Mouse (Mus musculus) liver, adult 2 months (tissue): ENCODE data around the gene Mto1. TPM values are rescaled to one million over a fixed set of nuclear protein-coding genes. Genes with fewer than 3 reads are reported as not detected.

Source experiments
- DNase-seq: peaks from one replicate; pipeline ENCODE4 v3.0.0-alpha.2; 2011; ENCODE audit warnings: low read depth, low spot score; ENCODE audit errors: extremely low read depth
- H3K27ac ChIP-seq: fragments of 200-500 bp; replicated peaks from 2 replicates; pipeline ENCODE4 v1.5.1; 2012; ENCODE audit warnings: low read depth, mild to moderate bottlenecking, control low read depth, inconsistent platforms, low read length; ENCODE audit not compliant: insufficient read depth
- H3K27me3 ChIP-seq: fragments of 200-500 bp; 2 replicates; pipeline ENCODE4 v1.6.1; 2012; ENCODE audit warnings: mild to moderate bottlenecking, moderate library complexity, low read length, inconsistent platforms; ENCODE audit not compliant: control insufficient read depth, insufficient read depth
- H3K36me3 ChIP-seq: fragments of 200-500 bp; 2 replicates; pipeline ENCODE4 v1.6.1; 2012; ENCODE audit warnings: low read length, inconsistent platforms; ENCODE audit not compliant: control insufficient read depth, insufficient read depth
- H3K4me1 ChIP-seq: fragments of 200-500 bp; 2 replicates; pipeline ENCODE4 v1.6.1; 2011; ENCODE audit warnings: low read length; ENCODE audit not compliant: control insufficient read depth, insufficient read depth
- H3K4me3 ChIP-seq: fragments of 200-500 bp; 2 replicates; pipeline ENCODE4 v1.5.1; 2011; ENCODE audit warnings: low read depth, mild to moderate bottlenecking, control low read depth, low read length, moderate library complexity; ENCODE audit not compliant: insufficient read depth
- H3K79me2 ChIP-seq: fragments of 200-500 bp; 2 replicates; pipeline ENCODE4 v1.6.1; 2012; ENCODE audit warnings: inconsistent platforms, mild to moderate bottlenecking, low read length, moderate library complexity; ENCODE audit not compliant: control insufficient read depth, insufficient read depth
- H3K9ac ChIP-seq: fragments of 200-500 bp; 2 replicates; pipeline ENCODE4 v1.6.1; 2012; ENCODE audit warnings: low read depth, mild to moderate bottlenecking, control low read depth, inconsistent platforms, low read length
- CTCF ChIP-seq: fragments of 200-500 bp; IDR thresholded peaks from 2 replicates; pipeline ENCODE4 v1.5.1; 2011; ENCODE audit warnings: low read depth, low read length, control low read depth
- POLR2A ChIP-seq: fragments of 200-500 bp; IDR thresholded peaks from 2 replicates; pipeline ENCODE4 v1.6.1; 2011; ENCODE audit warnings: low read length, control low read depth; ENCODE audit not compliant: insufficient read depth; ENCODE audit errors: extremely low read depth
- WGBS: fragments of 180-500 bp; shearing (Covaris S2); methylation state at CpG from one replicate; pipeline ENCODE4 v1.1.7; 2018; 5-methylcytosine and 5-hydroxymethylcytosine counted together
- polyA plus RNA-seq: library from polyadenylated mRNA; depleted of rRNA; stranded (reverse); fragments of >200 nt; gene quantifications from 2 replicates; pipeline ENCODE4 v1.2.3, GENCODE M21; 2012
- total RNA-seq: library from RNA; depleted of rRNA; stranded (reverse); fragments of >200 nt; gene quantifications from 2 replicates; pipeline ENCODE4 v1.2.3, GENCODE M21; 2014

Gene Mto1
- total and polyA plus RNA-seq, 2 experiments: 17.3 to 18.7 TPM

DNA sequence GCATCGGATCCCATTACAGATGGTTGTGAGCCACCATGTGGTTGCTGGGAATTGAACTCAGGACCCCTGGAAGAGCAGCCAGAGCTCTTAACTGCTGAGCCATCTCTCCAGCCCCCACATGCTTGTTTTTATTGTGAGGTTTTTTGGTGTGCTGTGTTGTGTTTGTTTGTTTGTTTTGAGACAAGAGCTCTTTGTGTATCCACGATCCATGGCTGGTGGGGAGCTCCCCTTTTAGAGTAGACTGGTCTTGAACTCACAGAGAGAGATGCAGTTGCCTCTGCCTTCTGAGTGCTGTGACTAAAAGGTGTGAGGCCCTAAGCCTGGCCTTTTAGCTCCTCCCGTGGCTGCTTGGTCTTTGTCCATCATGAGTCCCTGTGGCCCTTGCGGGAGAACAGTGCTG is 56.1 kb downstream of the Mto1 start:
- H3K9ac ChIP-seq: no peak overlapping the region
- no peaks in the 10 kb centered on the region for H3K79me2 ChIP-seq
- peaks cover 8% of the 10 kb centered on the region for H3K4me1 ChIP-seq
- DNase-seq: no peak
- no peaks in the 10 kb centered on the region for H3K36me3 ChIP-seq
- 86% methylated on average over 4 of the region's 4 CpGs for WGBS
- TF ChIP-seq POLR2A (no peak), CTCF (no peak)
- H3K27me3 ChIP-seq: no peaks in the 10 kb centered on the region
- H3K27ac ChIP-seq: no peak overlapping the region
- H3K4me3 ChIP-seq: no peak overlapping the region

DNA sequence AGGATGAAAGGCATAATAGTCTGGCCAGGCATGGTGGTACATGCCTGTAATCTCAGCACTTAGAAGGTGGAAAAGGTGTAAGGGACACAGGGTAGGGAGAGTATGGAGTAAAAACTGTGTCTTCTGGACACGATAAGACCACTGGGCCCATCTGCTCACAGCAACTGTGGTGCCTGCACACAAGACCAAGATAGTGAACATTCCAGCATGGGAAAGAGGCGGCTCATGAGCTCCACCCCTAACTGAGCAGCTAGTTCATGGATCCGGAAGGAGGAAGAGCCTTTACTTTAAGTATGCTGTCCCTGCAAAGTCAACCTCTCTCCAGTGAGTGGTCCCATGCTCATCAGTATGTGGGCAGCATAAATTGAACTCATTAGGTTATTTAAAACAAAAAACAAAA is 56.7 kb downstream of the Mto1 start:
- Histone ChIP-seq H3K27me3 (no peaks in the 10 kb centered on the region), H3K79me2 (no peaks in the 10 kb centered on the region), H3K4me1 (peaks cover 8% of the 10 kb centered on the region), H3K36me3 (no peaks in the 10 kb centered on the region), H3K9ac (no peak overlapping the region), H3K4me3 (no peak overlapping the region), H3K27ac (no peak overlapping the region)
- TF ChIP-seq POLR2A (no peak), CTCF (no peak)
- DNase-seq: no peak
- 76% methylated on average over 3 of the region's 3 CpGs for WGBS

DNA sequence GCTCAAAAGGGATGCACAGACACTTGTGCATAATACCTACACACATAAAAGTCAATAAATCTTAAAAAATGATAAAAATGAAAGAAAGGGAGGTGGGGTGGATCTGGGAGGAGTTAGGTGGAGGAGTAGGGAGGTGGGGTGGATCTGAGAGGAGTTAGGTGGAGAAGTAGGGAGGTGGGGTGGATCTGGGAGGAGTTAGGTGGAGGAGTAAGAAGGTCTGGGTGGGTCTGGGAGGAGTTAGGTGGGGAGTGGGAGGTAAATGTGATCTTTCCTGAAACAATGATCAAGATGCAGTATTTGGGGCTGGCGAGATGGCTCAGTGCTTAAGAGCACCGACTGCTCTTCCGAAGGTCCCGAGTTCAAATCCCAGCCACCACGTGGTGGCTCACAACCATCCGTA is 57.2 kb downstream of the Mto1 start:
- no peaks in the 10 kb centered on the region for H3K36me3 ChIP-seq
- WGBS: 87% methylated on average over 6 of the region's 6 CpGs
- no peaks in the 10 kb centered on the region for H3K79me2 ChIP-seq
- H3K27me3 ChIP-seq: no peaks in the 10 kb centered on the region
- H3K4me3 ChIP-seq: no peak overlapping the region
- no peak for TF ChIP-seq CTCF
- TF ChIP-seq POLR2A: no peak
- H3K9ac ChIP-seq: no peak overlapping the region
- peaks cover 8% of the 10 kb centered on the region for H3K4me1 ChIP-seq
- H3K27ac ChIP-seq: no peak overlapping the region
- DNase-seq: no peak

DNA sequence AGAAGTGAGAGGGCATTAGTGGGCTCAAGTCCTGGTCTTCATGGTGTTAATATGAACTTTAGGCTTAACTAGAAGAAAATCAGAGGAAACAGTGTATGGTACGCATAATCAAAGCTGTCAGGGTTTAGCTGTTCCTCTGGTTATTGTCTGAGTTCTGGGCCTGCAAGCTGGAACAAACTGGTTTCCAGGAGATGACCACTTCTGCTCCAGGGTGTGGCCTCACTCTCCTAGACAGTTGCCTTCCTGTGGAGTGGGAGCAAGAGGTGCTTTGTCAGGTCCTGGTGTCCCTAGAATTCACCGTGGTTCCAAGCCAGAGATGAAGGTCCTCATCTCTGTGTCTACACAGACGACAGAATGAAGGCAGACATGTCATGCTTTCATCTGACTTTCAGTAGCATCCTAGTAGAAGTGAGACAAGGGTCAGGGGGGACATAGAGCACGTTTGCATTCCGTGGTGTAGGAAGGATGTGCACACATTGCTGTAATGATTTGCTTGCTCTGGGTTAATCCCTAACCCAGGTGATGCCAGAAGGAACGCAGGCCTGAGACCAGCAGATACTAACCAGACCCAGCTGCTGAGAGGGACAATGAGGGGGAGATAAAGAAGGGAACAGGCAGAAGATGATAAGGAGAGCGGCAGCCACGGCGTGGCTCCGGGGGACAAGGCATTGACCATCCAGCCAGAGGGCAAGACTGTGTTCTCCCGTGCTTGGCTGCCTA is 58.2 kb downstream of the Mto1 start:
- 16% methylated on average over 11 of the region's 11 CpGs for WGBS
- H3K36me3 ChIP-seq: no peaks in the 10 kb centered on the region
- peak overlapping the region; percentile 60 for H3K4me3 ChIP-seq
- peak overlapping the region; percentile 85 for H3K27ac ChIP-seq
- H3K79me2 ChIP-seq: no peaks in the 10 kb centered on the region
- peaks cover 8% of the 10 kb centered on the region for H3K4me1 ChIP-seq
- peak; percentile 85 for DNase-seq
- H3K27me3 ChIP-seq: no peaks in the 10 kb centered on the region
- H3K9ac ChIP-seq: peak overlapping the region; percentile 72
- TF ChIP-seq POLR2A (0 out of 2 replicates have a peak, but pooled peaks have one; percentile 28), CTCF (no peak)

GRCm38 (mm10) chr9:78506722-78507077 is 58.7 kb downstream of the Mto1 start:
- H3K9ac ChIP-seq: peak overlapping the region; percentile 72
- no peaks in the 10 kb centered on the region for H3K36me3 ChIP-seq
- no peaks in the 10 kb centered on the region for H3K27me3 ChIP-seq
- H3K79me2 ChIP-seq: no peaks in the 10 kb centered on the region
- H3K4me3 ChIP-seq: peak overlapping the region; percentile 60
- TF ChIP-seq POLR2A: no peak
- TF ChIP-seq CTCF: no peak
- 26% methylated on average over 7 of the region's 7 CpGs for WGBS
- peaks cover 12% of the 10 kb centered on the region for H3K4me1 ChIP-seq
- H3K27ac ChIP-seq: peak overlapping the region; percentile 85
- DNase-seq: no peak

DNA sequence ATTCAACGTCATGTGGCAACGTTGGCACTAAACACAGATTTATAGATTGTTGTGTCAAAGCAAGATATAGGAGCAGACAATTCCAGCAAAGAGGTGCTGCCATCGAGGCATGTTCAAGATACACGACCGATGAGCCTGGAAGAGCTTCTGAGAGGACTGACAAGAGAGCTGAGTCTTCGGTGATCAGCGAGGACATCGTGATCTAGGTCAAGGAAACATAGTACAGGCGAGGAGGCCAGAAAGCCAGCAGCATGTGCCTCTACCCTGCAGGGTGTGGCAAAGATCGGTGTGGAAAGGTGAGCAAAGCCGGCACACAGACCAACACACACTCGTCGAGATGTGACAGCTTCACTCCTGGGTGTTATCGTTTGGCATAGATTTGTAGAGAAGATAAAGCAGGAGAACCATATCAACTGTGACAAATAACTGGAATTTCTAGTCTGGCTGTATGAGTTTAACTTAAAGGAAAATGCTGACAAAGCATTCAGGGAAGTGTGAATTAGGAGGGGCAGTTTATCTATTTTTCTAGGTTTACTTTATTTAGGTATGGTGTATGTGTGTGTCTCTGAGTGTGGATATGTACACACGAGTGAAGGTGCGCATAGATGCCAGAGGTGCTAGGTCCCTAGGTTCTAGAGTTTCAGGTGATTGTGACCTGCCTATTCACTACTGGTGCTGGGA is 60.2 kb downstream of the Mto1 start:
- H3K27me3 ChIP-seq: no peaks in the 10 kb centered on the region
- no peak overlapping the region for H3K27ac ChIP-seq
- no peaks in the 10 kb centered on the region for H3K79me2 ChIP-seq
- no peaks in the 10 kb centered on the region for H3K36me3 ChIP-seq
- TF ChIP-seq CTCF (no peak), POLR2A (no peak)
- no peak overlapping the region for H3K4me3 ChIP-seq
- WGBS: 75% methylated on average over 16 of the region's 16 CpGs
- H3K9ac ChIP-seq: no peak overlapping the region
- peak; percentile 22 for DNase-seq
- H3K4me1 ChIP-seq: peaks cover 20% of the 10 kb centered on the region
